Mouse (Mus musculus) heart, embryonic 11.5 days (tissue): Measurements from ENCODE around the gene Kcnj10. TPM values are rescaled to one million over a fixed set of nuclear protein-coding genes. Genes with fewer than 3 reads are reported as not detected.
A peak's percentile ranks its signal among the peaks of the same experiment; 100 is the strongest.

Experiments
- ATAC-seq: fragments of 200-750 bp; cut with Nextera tagmentation; replicated peaks from 2 replicates; pipeline ENCODE4 v1.8.0; 2017; ENCODE audit warnings: moderate library complexity; ENCODE audit not compliant: insufficient number of reproducible peaks, low FRiP score, low TSS enrichment
- H3K27ac ChIP-seq: fragments of 300-500 bp; sonication (generic); 2 replicates; pipeline ENCODE4 v1.5.1; 2014; ENCODE audit warnings: mild to moderate bottlenecking, low read depth, low read length
- H3K27me3 ChIP-seq: fragments of 300-500 bp; sonication (generic); 2 replicates; pipeline ENCODE4 v1.6.1; 2014; ENCODE audit warnings: mild to moderate bottlenecking, low read length, mixed read lengths; ENCODE audit not compliant: control insufficient read depth, insufficient read depth
- H3K36me3 ChIP-seq: fragments of 300-500 bp; sonication (generic); 2 replicates; pipeline ENCODE4 v1.6.1; 2014; ENCODE audit warnings: mild to moderate bottlenecking, low read length, moderate library complexity, mixed read lengths; ENCODE audit not compliant: control insufficient read depth, insufficient read depth
- H3K4me1 ChIP-seq: fragments of 300-500 bp; sonication (generic); 2 replicates; pipeline ENCODE4 v1.6.1; 2014; ENCODE audit warnings: low read length; ENCODE audit not compliant: control insufficient read depth, insufficient read depth
- H3K4me2 ChIP-seq: fragments of 300-500 bp; sonication (generic); 2 replicates; pipeline ENCODE4 v1.6.1; 2014; ENCODE audit warnings: mild to moderate bottlenecking, moderate library complexity
- H3K4me3 ChIP-seq: fragments of 300-500 bp; sonication (generic); 2 replicates; pipeline ENCODE4 v1.5.1; 2014; ENCODE audit warnings: low read depth, low read length
- H3K9ac ChIP-seq: fragments of 300-500 bp; sonication (generic); 2 replicates; pipeline ENCODE4 v1.6.1; 2014; ENCODE audit warnings: mild to moderate bottlenecking, low read depth, low read length, moderate library complexity
- H3K9me3 ChIP-seq: fragments of 300-500 bp; sonication (generic); replicated peaks from 2 replicates; pipeline ENCODE4 v1.6.1; 2016; ENCODE audit warnings: low read length; ENCODE audit not compliant: control insufficient read depth
- WGBS: fragments of 180-500 bp; shearing (Covaris S2); extraction: QIAGEN DNeasy Blood & Tissue Kit; methylation state at CpG from one replicate; pipeline ENCODE4 v1.1.7; 2014; ENCODE audit not compliant: insufficient replicate concordance; 5-methylcytosine and 5-hydroxymethylcytosine counted together
- polyA plus RNA-seq: library from polyadenylated mRNA; unstranded; fragments of >200 nt; fragmentation: Nextera tagmentation; extraction: Ambion mirVana; gene quantifications from 2 replicates; pipeline ENCODE4 v1.2.1, GENCODE M21; 2014

Kcnj10 gene
- polyA plus RNA-seq, 1 experiment from 2014 or later: 0.09 TPM

DNA sequence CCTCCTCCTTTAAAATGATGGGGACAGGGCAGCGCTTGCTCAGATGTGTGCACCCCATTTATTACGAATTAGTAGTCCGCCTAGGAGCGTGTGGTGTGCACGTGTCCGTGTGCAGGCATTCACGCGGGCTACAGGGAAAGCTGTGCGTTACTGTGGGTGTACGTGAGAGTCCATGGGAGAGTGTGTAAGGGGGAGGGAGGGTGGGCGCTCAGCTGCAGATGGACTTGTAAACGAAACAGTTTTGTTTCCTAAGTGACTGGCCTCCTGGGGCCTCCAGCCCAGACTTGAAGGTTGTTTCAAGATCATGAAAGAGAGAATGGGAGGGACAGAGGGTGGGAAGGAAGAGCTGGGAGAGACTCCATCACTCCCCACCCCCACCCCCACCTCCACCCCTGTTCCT, 39.8 kb upstream of the Kcnj10 start:
- H3K27me3 ChIP-seq: no peaks in the 10 kb centered on the region
- no peak overlapping the region for H3K4me3 ChIP-seq
- no peak overlapping the region for H3K27ac ChIP-seq
- H3K9me3 ChIP-seq: no peaks in the 10 kb centered on the region
- no peaks in the 10 kb centered on the region for H3K36me3 ChIP-seq
- H3K4me2 ChIP-seq: no peak overlapping the region
- ATAC-seq: no peak
- 47% methylated on average over 12 of the region's 12 CpGs for WGBS
- no peak overlapping the region for H3K9ac ChIP-seq
- peaks cover 49% of the 10 kb centered on the region for H3K4me1 ChIP-seq

DNA sequence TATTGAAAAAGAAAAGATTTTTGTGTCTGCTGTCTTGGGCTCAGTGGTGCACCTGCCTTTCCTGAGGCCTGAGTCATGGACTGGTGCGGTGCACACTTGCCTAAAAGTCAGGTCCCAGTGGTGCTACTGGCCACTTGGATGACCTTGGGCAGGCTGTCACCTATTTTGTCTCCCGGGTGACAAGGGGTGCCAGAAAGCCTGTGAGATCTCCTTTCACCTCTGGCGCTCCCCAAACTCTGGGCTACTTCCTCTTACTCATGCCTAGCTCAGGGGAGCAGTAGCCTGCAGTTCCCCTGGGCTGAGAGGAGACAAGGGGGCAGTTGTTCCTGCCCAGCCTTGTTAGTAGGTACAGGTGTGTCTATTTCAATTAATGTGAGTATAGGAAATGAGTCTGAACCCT, 38.7 kb upstream of the Kcnj10 start:
- H3K4me3 ChIP-seq: no peak overlapping the region
- H3K27ac ChIP-seq: no peak overlapping the region
- WGBS: 56% methylated on average over 3 of the region's 3 CpGs
- no peaks in the 10 kb centered on the region for H3K36me3 ChIP-seq
- no peaks in the 10 kb centered on the region for H3K9me3 ChIP-seq
- H3K4me2 ChIP-seq: no peak overlapping the region
- no peaks in the 10 kb centered on the region for H3K27me3 ChIP-seq
- ATAC-seq: no peak
- no peak overlapping the region for H3K9ac ChIP-seq
- H3K4me1 ChIP-seq: peaks cover 39% of the 10 kb centered on the region

DNA sequence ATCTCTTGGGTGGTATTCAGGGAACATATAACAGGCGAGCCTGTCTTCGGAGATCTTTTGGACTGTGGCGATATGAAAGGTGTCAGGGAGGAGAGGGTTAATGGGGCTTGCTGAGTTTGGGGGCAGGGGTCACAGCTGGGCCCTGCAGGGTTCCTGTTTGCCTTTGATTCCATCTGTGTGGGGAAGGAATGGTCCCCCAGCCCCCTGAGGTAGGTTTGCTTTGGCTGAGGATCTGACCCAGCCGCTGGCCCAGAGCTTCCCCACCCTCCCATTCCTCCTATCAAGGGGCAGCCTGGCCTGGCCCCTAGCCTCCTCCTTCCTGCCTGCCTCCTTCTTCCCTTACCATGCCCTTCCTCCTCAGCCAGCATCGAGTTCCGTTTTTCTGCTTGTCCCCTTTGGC, 38.2 kb upstream of the Kcnj10 start:
- H3K4me1 ChIP-seq: peaks cover 39% of the 10 kb centered on the region
- no peaks in the 10 kb centered on the region for H3K27me3 ChIP-seq
- no peak overlapping the region for H3K27ac ChIP-seq
- H3K4me2 ChIP-seq: no peak overlapping the region
- 30% methylated on average over 6 of the region's 6 CpGs for WGBS
- H3K4me3 ChIP-seq: no peak overlapping the region
- no peaks in the 10 kb centered on the region for H3K9me3 ChIP-seq
- no peak overlapping the region for H3K9ac ChIP-seq
- no peak for ATAC-seq
- no peaks in the 10 kb centered on the region for H3K36me3 ChIP-seq

DNA sequence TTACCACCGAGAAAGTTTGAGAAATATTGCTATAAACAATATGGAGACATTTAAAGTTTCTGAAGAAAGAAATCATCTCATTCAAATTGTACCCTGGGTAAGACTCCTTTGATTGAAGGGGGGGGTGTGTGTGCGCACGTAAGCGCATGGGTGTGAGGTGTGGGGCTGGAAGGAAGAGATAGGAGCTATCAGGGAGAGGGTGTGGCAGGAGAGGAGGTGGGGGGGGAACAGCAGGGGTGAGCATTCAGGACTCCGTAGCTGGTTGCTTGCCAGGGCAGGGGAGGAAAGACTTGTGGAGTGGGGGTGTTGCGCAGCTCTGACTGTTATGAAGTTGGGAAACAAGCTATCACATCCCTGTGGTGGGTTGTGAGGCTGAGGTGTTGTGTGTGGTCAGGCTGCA, 36.6 kb upstream of the Kcnj10 start:
- Histone ChIP-seq H3K27me3 (no peaks in the 10 kb centered on the region), H3K27ac (no peak overlapping the region), H3K9ac (no peak overlapping the region), H3K36me3 (no peaks in the 10 kb centered on the region), H3K4me2 (0 out of 2 replicates have a peak overlapping the region, but pooled peaks have one; percentile 3), H3K4me1 (peaks cover 32% of the 10 kb centered on the region), H3K4me3 (no peak overlapping the region), H3K9me3 (no peaks in the 10 kb centered on the region)
- WGBS: 49% methylated on average over 6 of the region's 6 CpGs
- no peak for ATAC-seq

DNA sequence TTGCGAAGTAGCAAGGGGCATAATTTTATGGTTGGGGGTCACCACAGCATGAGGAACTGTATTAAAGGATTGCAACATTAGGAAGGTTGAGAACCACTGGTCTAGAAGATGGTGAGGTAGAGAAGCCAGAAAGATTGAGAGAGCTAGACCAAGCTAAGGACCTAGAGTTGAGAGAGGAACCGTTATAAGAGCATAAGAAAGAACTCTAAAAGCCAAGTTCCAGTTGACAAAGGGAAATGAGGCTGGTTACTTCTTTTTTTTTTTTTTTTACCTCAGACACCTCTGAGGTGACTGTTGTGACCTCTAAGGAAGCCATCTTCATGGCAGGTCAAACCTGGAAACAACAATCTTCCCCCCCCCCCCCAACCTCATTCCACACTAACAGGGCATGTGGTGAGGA, 35.9 kb upstream of the Kcnj10 start:
- Histone ChIP-seq H3K4me2 (no peak overlapping the region), H3K9ac (no peak overlapping the region), H3K27ac (no peak overlapping the region), H3K9me3 (no peaks in the 10 kb centered on the region), H3K4me3 (no peak overlapping the region), H3K4me1 (peaks cover 27% of the 10 kb centered on the region), H3K27me3 (no peaks in the 10 kb centered on the region), H3K36me3 (no peaks in the 10 kb centered on the region)
- ATAC-seq: no peak
- WGBS: 86% methylated on average over 2 of the region's 2 CpGs

DNA sequence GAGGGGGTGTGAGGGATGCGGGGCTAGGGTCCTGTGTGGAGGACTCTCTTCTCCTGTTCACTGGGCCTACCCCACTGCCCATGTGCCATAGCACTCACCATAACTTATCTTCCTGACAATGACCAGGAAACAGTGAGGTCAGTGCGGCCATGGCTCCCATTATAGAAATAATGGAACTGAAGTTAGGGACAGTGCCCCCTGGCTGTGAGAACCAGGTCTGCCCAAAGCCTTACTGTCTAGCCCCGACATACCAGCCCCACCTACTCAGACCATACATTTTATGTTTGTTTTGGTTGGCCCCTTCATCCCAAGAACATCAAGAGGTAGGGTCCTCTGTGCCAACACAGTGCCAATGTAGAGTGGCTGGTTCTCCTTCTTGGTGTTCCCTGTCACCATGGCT, 35.4 kb upstream of the Kcnj10 start:
- WGBS: 74% methylated on average over 3 of the region's 3 CpGs
- Histone ChIP-seq H3K4me2 (no peak overlapping the region), H3K9me3 (no peaks in the 10 kb centered on the region), H3K9ac (no peak overlapping the region), H3K36me3 (no peaks in the 10 kb centered on the region), H3K27ac (no peak overlapping the region), H3K4me1 (peaks cover 22% of the 10 kb centered on the region), H3K4me3 (no peak overlapping the region), H3K27me3 (no peaks in the 10 kb centered on the region)
- no peak for ATAC-seq

DNA sequence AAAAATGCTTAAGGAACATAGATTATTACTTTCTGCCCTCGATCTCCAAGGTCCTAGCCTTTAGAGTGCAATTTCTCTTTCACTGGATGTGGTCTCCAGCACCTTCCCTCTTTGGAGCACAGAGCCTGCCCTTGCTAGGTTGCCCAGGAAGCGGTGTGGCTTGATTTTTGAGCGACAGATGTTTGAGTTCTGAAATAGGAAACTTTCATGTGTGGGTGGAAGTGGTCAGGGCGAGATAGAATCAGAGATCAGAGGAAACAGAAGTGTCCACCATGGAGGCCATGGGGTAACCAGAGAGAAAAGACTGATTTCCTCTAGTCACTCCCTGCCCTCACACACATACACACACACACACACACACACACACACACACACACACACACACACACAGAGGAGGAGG, 34.8 kb upstream of the Kcnj10 start:
- Histone ChIP-seq H3K36me3 (no peaks in the 10 kb centered on the region), H3K9ac (no peak overlapping the region), H3K4me2 (no peak overlapping the region), H3K4me1 (peaks cover 21% of the 10 kb centered on the region), H3K27me3 (no peaks in the 10 kb centered on the region), H3K9me3 (no peaks in the 10 kb centered on the region), H3K4me3 (no peak overlapping the region), H3K27ac (no peak overlapping the region)
- WGBS: 64% methylated on average over 4 of the region's 4 CpGs
- no peak for ATAC-seq

DNA sequence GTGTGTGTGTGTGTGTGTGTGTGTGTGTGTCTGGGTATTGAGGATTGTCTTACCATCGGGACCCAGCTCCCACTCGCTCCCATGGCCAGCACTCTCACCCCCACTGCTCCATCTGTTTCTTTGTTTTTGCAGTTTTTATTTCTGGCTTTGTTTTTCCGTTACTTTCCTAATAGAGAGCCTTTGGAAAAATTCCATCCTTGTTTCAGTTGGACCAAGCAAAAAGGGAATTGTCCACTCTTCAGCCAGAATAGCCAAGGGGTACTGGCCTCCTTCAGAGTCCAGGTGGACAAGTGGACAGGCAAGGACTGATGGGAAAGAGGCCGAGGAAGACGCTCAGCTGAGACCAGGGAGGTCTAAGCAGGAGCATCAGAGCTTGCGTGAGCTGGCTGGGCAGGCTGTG, 34.1 kb upstream of the Kcnj10 start:
- Histone ChIP-seq H3K9ac (no peak overlapping the region), H3K9me3 (no peaks in the 10 kb centered on the region), H3K4me3 (no peak overlapping the region), H3K4me1 (peaks cover 21% of the 10 kb centered on the region), H3K27ac (no peak overlapping the region), H3K4me2 (no peak overlapping the region), H3K36me3 (no peaks in the 10 kb centered on the region), H3K27me3 (no peaks in the 10 kb centered on the region)
- WGBS: 77% methylated on average over 6 of the region's 6 CpGs
- ATAC-seq: no peak

DNA sequence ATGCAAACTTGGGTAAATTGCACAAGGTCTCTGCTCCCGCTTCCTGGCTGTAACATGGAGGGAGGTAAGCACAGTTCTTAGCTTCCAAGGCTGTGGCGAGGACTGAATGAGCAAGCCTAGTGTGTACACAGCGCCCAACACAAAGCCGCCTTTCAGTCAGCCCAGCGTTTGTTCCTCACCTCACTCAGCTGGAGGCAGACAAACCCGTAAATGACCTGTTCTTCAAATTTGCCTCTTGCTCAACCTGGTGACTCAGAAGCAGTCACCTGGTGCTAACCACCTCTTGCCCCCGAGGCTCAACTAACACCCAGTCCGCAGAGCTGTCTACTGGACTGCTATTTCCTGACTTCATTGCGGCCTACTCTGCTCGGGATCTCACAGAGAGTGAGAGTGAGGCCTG, 33.1 kb upstream of the Kcnj10 start:
- Histone ChIP-seq H3K4me1 (peaks cover 14% of the 10 kb centered on the region), H3K9ac (no peak overlapping the region), H3K27me3 (no peaks in the 10 kb centered on the region), H3K36me3 (no peaks in the 10 kb centered on the region), H3K4me3 (no peak overlapping the region), H3K27ac (no peak overlapping the region), H3K9me3 (no peaks in the 10 kb centered on the region), H3K4me2 (no peak overlapping the region)
- 68% methylated on average over 10 of the region's 10 CpGs for WGBS
- no peak for ATAC-seq
